Mouse (Mus musculus) midbrain, embryonic 10.5 days (tissue): ENCODE results near the gene Cryba4. TPM values are rescaled to one million over a fixed set of nuclear protein-coding genes. Genes with fewer than 3 reads are reported as not detected.
A peak's percentile ranks its signal among the peaks of the same experiment; 100 is the strongest.

Experiments used
- DNase-seq: peaks from one replicate; pipeline ENCODE4 v3.0.0-alpha.2; 2017; ENCODE audit warnings: low spot score
- H3K27ac ChIP-seq: fragments of 300-500 bp; sonication (generic); replicated peaks from 2 replicates; pipeline ENCODE4 v1.5.1; 2016; ENCODE audit warnings: mild to moderate bottlenecking
- H3K27me3 ChIP-seq: fragments of 300-500 bp; sonication (generic); 2 replicates; pipeline ENCODE4 v1.6.1; 2016; ENCODE audit warnings: low read depth, mild to moderate bottlenecking; ENCODE audit not compliant: poor library complexity, severe bottlenecking
- H3K36me3 ChIP-seq: fragments of 300-500 bp; sonication (generic); 2 replicates; pipeline ENCODE4 v1.6.1; 2016; ENCODE audit warnings: mild to moderate bottlenecking, moderate library complexity
- H3K4me1 ChIP-seq: fragments of 300-500 bp; sonication (generic); 2 replicates; pipeline ENCODE4 v1.6.1; 2016
- H3K4me3 ChIP-seq: fragments of 300-500 bp; sonication (generic); 2 replicates; pipeline ENCODE4 v1.5.1; 2016; ENCODE audit warnings: mild to moderate bottlenecking, moderate library complexity
- H3K9me3 ChIP-seq: fragments of 300-500 bp; sonication (generic); replicated peaks from 2 replicates; pipeline ENCODE4 v1.6.1; 2016; ENCODE audit warnings: mild to moderate bottlenecking
- WGBS: fragments of 180-500 bp; shearing (Covaris S2); methylation state at CpG from one replicate; pipeline ENCODE4 v1.1.7; 2016; 5-methylcytosine and 5-hydroxymethylcytosine counted together
- polyA plus RNA-seq: library from polyadenylated mRNA; unstranded; fragments of >200 nt; fragmentation: Nextera tagmentation; extraction: Ambion mirVana; gene quantifications from 2 replicates; pipeline ENCODE4 v1.2.1, GENCODE M21; 2016

Gene Cryba4
- polyA plus RNA-seq, 1 experiment from 2014 or later: 0.43 TPM

DNA sequence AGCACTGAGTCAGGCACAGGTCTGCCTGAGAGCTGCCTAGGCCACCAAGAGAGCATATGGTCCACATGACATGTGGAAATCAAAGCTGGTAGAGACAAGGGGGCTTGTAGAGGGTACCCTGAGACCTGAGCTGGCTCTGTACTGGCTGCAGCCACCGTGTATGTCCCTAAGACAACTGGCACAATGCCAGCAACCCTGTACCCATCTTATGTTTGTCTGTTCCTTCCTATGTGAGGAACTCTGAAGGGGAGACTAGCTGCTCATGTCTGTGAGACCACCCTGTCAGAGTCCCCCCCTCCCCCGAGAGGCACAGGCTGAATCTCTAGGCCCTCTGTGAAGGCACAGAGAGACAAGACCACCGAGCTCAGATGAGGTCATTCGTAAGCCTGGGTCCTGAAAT lies 33.6 kb downstream of the Cryba4 start:
- no peak for DNase-seq
- Histone ChIP-seq H3K4me1 (peaks cover 97% of the 10 kb centered on the region), H3K4me3 (no peak overlapping the region), H3K36me3 (peaks cover 64% of the 10 kb centered on the region), H3K9me3 (no peaks in the 10 kb centered on the region), H3K27ac (peak overlapping the region; percentile 80; the same call in 1 of the 2 replicates), H3K27me3 (no peaks in the 10 kb centered on the region)
- 83% methylated on average over 4 of the region's 4 CpGs for WGBS

DNA sequence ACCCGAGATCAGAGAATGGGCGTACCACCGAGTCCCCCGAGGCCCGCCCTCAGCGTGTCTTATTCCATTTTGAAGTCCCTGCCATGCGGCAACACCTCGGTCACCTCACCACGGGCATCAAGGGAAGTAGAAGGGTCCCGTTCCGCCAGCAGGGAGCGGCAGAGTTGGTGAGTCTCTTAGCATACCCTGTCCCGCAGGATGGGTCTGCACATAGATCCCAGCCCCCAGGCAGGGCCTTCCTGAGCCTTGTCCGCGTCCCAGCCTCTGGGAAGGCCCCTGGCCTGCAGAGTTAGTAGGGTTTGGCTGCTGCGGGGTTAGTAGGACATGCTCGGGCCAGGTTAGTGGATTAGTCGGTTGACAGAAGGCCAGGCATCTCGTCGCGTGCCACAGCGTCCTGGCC lies 35.3 kb downstream of the Cryba4 start:
- Histone ChIP-seq H3K36me3 (peaks cover 48% of the 10 kb centered on the region), H3K27ac (peak overlapping the region; percentile 80), H3K4me3 (no peak overlapping the region), H3K9me3 (no peaks in the 10 kb centered on the region), H3K4me1 (peaks cover 97% of the 10 kb centered on the region), H3K27me3 (no peaks in the 10 kb centered on the region)
- DNase-seq: peak; percentile 39
- WGBS: 53% methylated on average over 22 of the region's 22 CpGs

- no peak for DNase-seq
- H3K4me1 ChIP-seq: peaks cover 92% of the 10 kb centered on the region
- peak overlapping the region; percentile 80 for H3K27ac ChIP-seq
- peak overlapping the region; percentile 40 for H3K4me3 ChIP-seq
- no peaks in the 10 kb centered on the region for H3K9me3 ChIP-seq
- no peaks in the 10 kb centered on the region for H3K27me3 ChIP-seq
- peaks cover 41% of the 10 kb centered on the region for H3K36me3 ChIP-seq
- 62% methylated on average over 7 of the region's 7 CpGs for WGBS
Observed at GRCm38 (mm10) chr5:112216335-112216734, 36.0 kb downstream of the Cryba4 start.

DNA sequence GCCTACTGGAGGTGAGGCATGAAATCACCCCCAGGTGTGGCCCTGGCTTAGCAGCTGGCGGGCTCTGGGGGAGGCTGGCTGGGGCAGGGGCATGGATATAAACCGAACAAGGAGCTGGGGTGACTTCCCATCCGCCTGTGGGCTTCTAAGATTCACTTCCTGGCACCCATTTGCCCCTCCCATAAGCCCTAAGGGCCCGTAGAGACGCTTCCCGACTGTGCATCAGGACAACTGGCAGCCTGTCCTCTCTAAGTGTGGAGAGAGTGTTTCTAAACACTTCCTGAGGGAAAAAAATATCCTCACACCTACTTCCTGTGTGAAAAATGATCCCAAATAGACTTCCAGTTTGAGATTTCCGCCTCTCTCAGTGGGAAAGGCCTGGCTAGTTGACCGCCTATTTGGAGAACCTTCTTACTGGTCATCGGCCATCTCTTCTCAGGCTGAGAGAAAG lies 36.5 kb downstream of the Cryba4 start:
- peaks cover 36% of the 10 kb centered on the region for H3K36me3 ChIP-seq
- no peaks in the 10 kb centered on the region for H3K9me3 ChIP-seq
- peaks cover 87% of the 10 kb centered on the region for H3K4me1 ChIP-seq
- DNase-seq: peak; percentile 42
- no peaks in the 10 kb centered on the region for H3K27me3 ChIP-seq
- 20% methylated on average over 9 of the region's 9 CpGs for WGBS
- peak overlapping the region; percentile 80 for H3K27ac ChIP-seq
- peak overlapping the region; percentile 40 for H3K4me3 ChIP-seq

DNA sequence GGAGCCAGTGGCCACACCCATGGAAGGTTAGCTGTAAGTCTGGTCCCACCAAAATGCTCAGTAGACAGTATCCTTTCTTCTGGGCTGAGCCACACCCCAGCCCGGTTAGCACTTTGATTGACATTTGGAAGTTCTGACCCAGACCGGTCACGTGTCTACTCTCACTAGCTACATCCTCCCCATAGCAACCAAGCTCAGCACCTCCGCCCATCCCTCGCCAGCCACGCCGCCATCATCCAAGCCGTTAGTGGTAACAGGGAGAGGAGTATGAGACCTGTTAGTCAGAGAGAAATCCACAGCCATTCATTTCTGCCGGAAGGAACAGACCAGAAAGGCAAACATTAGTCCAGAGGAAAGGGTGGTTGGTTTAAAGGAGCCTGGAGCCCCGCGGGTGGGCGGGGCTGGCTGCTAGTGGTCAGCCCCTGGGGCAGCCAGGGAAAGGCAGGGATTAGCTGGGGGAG lies 37.0 kb downstream of the Cryba4 start:
- peaks cover 31% of the 10 kb centered on the region for H3K36me3 ChIP-seq
- no peaks in the 10 kb centered on the region for H3K9me3 ChIP-seq
- peak; percentile 72 for DNase-seq
- 8% methylated on average over 12 of the region's 12 CpGs for WGBS
- no peaks in the 10 kb centered on the region for H3K27me3 ChIP-seq
- H3K27ac ChIP-seq: peak overlapping the region; percentile 80
- H3K4me3 ChIP-seq: peak overlapping the region; percentile 40
- peaks cover 82% of the 10 kb centered on the region for H3K4me1 ChIP-seq

GRCm38 (mm10) chr5:112214419-112214818 lies 37.9 kb downstream of the Cryba4 start:
- H3K27me3 ChIP-seq: no peaks in the 10 kb centered on the region
- no peaks in the 10 kb centered on the region for H3K9me3 ChIP-seq
- 0 out of 2 replicates have a peak overlapping the region, but pooled peaks have one; percentile 31 for H3K4me3 ChIP-seq
- peaks cover 73% of the 10 kb centered on the region for H3K4me1 ChIP-seq
- WGBS: 4% methylated on average over 10 of the region's 10 CpGs
- H3K27ac ChIP-seq: peak overlapping the region; percentile 80
- H3K36me3 ChIP-seq: peaks cover 22% of the 10 kb centered on the region
- DNase-seq: peak; percentile 85

- Histone ChIP-seq H3K36me3 (peaks cover 14% of the 10 kb centered on the region), H3K27me3 (no peaks in the 10 kb centered on the region), H3K4me3 (peak overlapping the region; percentile 31), H3K27ac (peak overlapping the region; percentile 80), H3K4me1 (peaks cover 68% of the 10 kb centered on the region), H3K9me3 (no peaks in the 10 kb centered on the region)
- peak; percentile 80 for DNase-seq
- WGBS: 24% methylated on average over 19 of the region's 19 CpGs
Observed at GRCm38 (mm10) chr5:112213331-112214240, 38.7 kb downstream of the Cryba4 start.

DNA sequence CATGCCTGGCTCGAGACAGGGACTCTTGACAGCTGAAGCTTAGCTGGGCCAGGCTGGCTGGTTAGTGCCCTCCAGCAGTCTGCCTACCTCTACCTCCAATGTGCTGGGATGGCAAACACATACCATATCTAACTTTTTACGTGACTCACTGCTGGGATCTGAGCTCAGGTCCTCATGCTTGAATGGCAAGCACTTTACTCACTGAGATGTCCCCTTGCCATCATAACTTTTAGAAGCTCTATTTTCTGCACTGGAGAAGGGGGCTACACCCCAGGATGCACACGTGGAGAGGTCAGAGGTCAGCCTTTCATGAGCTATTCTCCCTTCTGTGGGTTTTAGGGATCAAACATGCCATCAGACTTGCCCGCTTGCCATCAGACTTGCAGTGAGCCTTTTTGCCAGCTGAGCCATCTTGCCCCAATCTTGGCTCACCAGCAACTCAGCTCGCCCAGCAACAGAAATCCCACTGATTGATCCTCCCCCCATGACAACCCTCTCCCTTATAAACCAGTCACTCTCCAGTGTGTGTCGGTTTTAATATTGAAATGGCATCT lies 39.5 kb downstream of the Cryba4 start:
- peak; percentile 46 for DNase-seq
- H3K4me1 ChIP-seq: peaks cover 65% of the 10 kb centered on the region
- H3K36me3 ChIP-seq: peaks cover 6% of the 10 kb centered on the region
- no peaks in the 10 kb centered on the region for H3K9me3 ChIP-seq
- peak overlapping the region; percentile 31; the same call in 1 of the 2 replicates for H3K4me3 ChIP-seq
- H3K27me3 ChIP-seq: no peaks in the 10 kb centered on the region
- WGBS: 62% methylated on average over 6 of the region's 6 CpGs
- H3K27ac ChIP-seq: peak overlapping the region; percentile 80

- Histone ChIP-seq H3K27me3 (no peaks in the 10 kb centered on the region), H3K36me3 (no peaks in the 10 kb centered on the region), H3K9me3 (no peaks in the 10 kb centered on the region), H3K4me3 (no peak overlapping the region), H3K27ac (no peak overlapping the region; the same call in 1 of the 2 replicates), H3K4me1 (peaks cover 59% of the 10 kb centered on the region)
- WGBS: 89% methylated on average over 7 of the region's 7 CpGs
- DNase-seq: no peak
Observed at GRCm38 (mm10) chr5:112211911-112212310, 40.4 kb downstream of the Cryba4 start.

- Histone ChIP-seq H3K9me3 (no peaks in the 10 kb centered on the region), H3K4me1 (peaks cover 55% of the 10 kb centered on the region), H3K36me3 (no peaks in the 10 kb centered on the region), H3K4me3 (no peak overlapping the region), H3K27me3 (no peaks in the 10 kb centered on the region), H3K27ac (0 out of 2 replicates have a peak overlapping the region, but pooled peaks have one; percentile 2)
- peak; percentile 77 for DNase-seq
- WGBS: 28% methylated on average over 8 of the region's 8 CpGs
Observed at GRCm38 (mm10) chr5:112210104-112210503, 42.2 kb downstream of the Cryba4 start.

GRCm38 (mm10) chr5:112208321-112208720 lies 44.0 kb downstream of the Cryba4 start:
- Histone ChIP-seq H3K27ac (no peak overlapping the region), H3K27me3 (peaks cover 5% of the 10 kb centered on the region; the same call in 1 of the 2 replicates), H3K4me1 (peaks cover 37% of the 10 kb centered on the region), H3K9me3 (no peaks in the 10 kb centered on the region), H3K36me3 (no peaks in the 10 kb centered on the region), H3K4me3 (no peak overlapping the region)
- WGBS: 53% methylated on average over 4 of the region's 4 CpGs
- DNase-seq: no peak

GRCm38 (mm10) chr5:112206543-112207255 lies 45.6 kb downstream of the Cryba4 start:
- H3K36me3 ChIP-seq: no peaks in the 10 kb centered on the region
- no peak overlapping the region for H3K4me3 ChIP-seq
- H3K9me3 ChIP-seq: no peaks in the 10 kb centered on the region
- WGBS: 27% methylated on average over 16 of the region's 16 CpGs
- no peak overlapping the region for H3K27ac ChIP-seq
- peaks cover 5% of the 10 kb centered on the region; the same call in 1 of the 2 replicates for H3K27me3 ChIP-seq
- peaks cover 26% of the 10 kb centered on the region for H3K4me1 ChIP-seq
- no peak for DNase-seq
